Mouse (Mus musculus) heart, embryonic 14.5 days (tissue): ENCODE measurements around the gene Agbl4. TPM values are rescaled to one million over a fixed set of nuclear protein-coding genes. Genes with fewer than 3 reads are reported as not detected.
"Not testable (repeated sequence)": the region's sequence is repeated elsewhere in the genome, so short reads cannot be mapped to it uniquely, and the experiment has no call there.

ENCODE experiments used
- ATAC-seq: fragments of 200-750 bp; cut with Nextera tagmentation; 2 replicates; pipeline ENCODE4 v1.8.0; 2017; ENCODE audit warnings: low read depth, moderate TSS enrichment; ENCODE audit not compliant: insufficient number of reproducible peaks, insufficient read depth, low FRiP score
- H3K27ac ChIP-seq, 2 experiments: fragments of 200-500 bp in 1 of 2; fragments of 300-500 bp in 1 of 2; sonication (generic) in 1 of 2; replicated peaks in 1 of 2; 2 replicates each; pipeline ENCODE4 v1.5.1; 2012 to 2014; ENCODE audit warnings: low read depth in 2 of 2, low read length in 2 of 2, control low read depth in 1 of 2, mild to moderate bottlenecking in 1 of 2, mixed read lengths in 1 of 2; ENCODE audit not compliant: control insufficient read depth in 1 of 2, insufficient read depth in 1 of 2
- H3K27me3 ChIP-seq: fragments of 300-500 bp; sonication (generic); 2 replicates; pipeline ENCODE4 v1.6.1; 2014; ENCODE audit warnings: mild to moderate bottlenecking, low read length, control low read depth; ENCODE audit not compliant: control insufficient read depth, insufficient read depth
- H3K36me3 ChIP-seq: fragments of 300-500 bp; sonication (generic); 2 replicates; pipeline ENCODE4 v1.6.1; 2014; ENCODE audit warnings: mild to moderate bottlenecking, control low read depth, low read length, mixed read lengths; ENCODE audit not compliant: control insufficient read depth, insufficient read depth
- H3K4me1 ChIP-seq, 2 experiments: fragments of 200-500 bp in 1 of 2; fragments of 300-500 bp in 1 of 2; sonication (generic) in 1 of 2; 2 replicates each; pipeline ENCODE4 v1.6.1; 2012 to 2014; ENCODE audit warnings: low read length in 2 of 2, control low read depth in 1 of 2, mixed read lengths in 1 of 2; ENCODE audit not compliant: control insufficient read depth in 2 of 2, insufficient read depth in 2 of 2
- H3K4me2 ChIP-seq: fragments of 300-500 bp; sonication (generic); 2 replicates; pipeline ENCODE4 v1.6.1; 2014; ENCODE audit warnings: mild to moderate bottlenecking, low read length
- H3K4me3 ChIP-seq, 2 experiments: fragments of 200-500 bp in 1 of 2; fragments of 300-500 bp in 1 of 2; sonication (generic) in 1 of 2; 2 replicates each; pipeline ENCODE4 v1.5.1; 2012 to 2014; ENCODE audit warnings: low read length in 2 of 2, mild to moderate bottlenecking in 2 of 2, control low read depth in 1 of 2, low read depth in 1 of 2, moderate library complexity in 1 of 2; ENCODE audit not compliant: control insufficient read depth in 1 of 2, insufficient read depth in 1 of 2
- H3K9ac ChIP-seq: fragments of 300-500 bp; sonication (generic); 2 replicates; pipeline ENCODE4 v1.6.1; 2014; ENCODE audit warnings: mild to moderate bottlenecking, low read length
- H3K9me3 ChIP-seq: fragments of 300-500 bp; sonication (generic); 2 replicates; pipeline ENCODE4 v1.6.1; 2016; ENCODE audit warnings: low read length, control low read depth; ENCODE audit not compliant: control insufficient read depth
- WGBS: fragments of 180-500 bp; shearing (Covaris S2); extraction: QIAGEN DNeasy Blood & Tissue Kit; methylation state at CpG from one replicate; pipeline ENCODE4 v1.1.7; 2014; 5-methylcytosine and 5-hydroxymethylcytosine counted together
- polyA plus RNA-seq: library from polyadenylated mRNA; unstranded; fragments of >200 nt; fragmentation: Nextera tagmentation; extraction: Ambion mirVana; gene quantifications from 2 replicates; pipeline ENCODE4 v1.2.1, GENCODE M21; 2014

Gene Agbl4
- polyA plus RNA-seq, 1 experiment from 2014 or later = 1.1 TPM

GRCm38 (mm10) chr4:111200100-111200499 is 802.6 kb downstream of the Agbl4 start:
- H3K4me2 ChIP-seq = no peak overlapping the region
- H3K4me1 ChIP-seq = no peaks in the 10 kb centered on the region
- no peak for ATAC-seq
- 75% methylated on average over 2 of the region's 2 CpGs for WGBS
- no peaks in the 10 kb centered on the region for H3K9me3 ChIP-seq
- H3K27ac ChIP-seq = no peak overlapping the region
- H3K36me3 ChIP-seq = no peaks in the 10 kb centered on the region
- H3K9ac ChIP-seq = no peak overlapping the region
- no peak overlapping the region for H3K4me3 ChIP-seq
- H3K27me3 ChIP-seq = no peaks in the 10 kb centered on the region

- H3K27ac ChIP-seq = no peak overlapping the region
- no peak for ATAC-seq
- H3K27me3 ChIP-seq = no peaks in the 10 kb centered on the region
- no peak overlapping the region for H3K9ac ChIP-seq
- no peaks in the 10 kb centered on the region for H3K36me3 ChIP-seq
- no peaks in the 10 kb centered on the region for H3K9me3 ChIP-seq
- no peaks in the 10 kb centered on the region for H3K4me1 ChIP-seq
- no peak overlapping the region for H3K4me2 ChIP-seq
- WGBS = 56% methylated on average over 3 of the region's 3 CpGs
- no peak overlapping the region for H3K4me3 ChIP-seq
Measured at GRCm38 (mm10) chr4:111215191-111215762, 817.8 kb downstream of the Agbl4 start.

GRCm38 (mm10) chr4:111219030-111219429 is 821.6 kb downstream of the Agbl4 start:
- WGBS = no CpG with 5 or more reads among the region's 1 CpGs

GRCm38 (mm10) chr4:111219543-111219942 is 822.1 kb downstream of the Agbl4 start:
- H3K4me3 ChIP-seq, H3K4me1 ChIP-seq, H3K9ac ChIP-seq, H3K9me3 ChIP-seq, ATAC-seq, H3K36me3 ChIP-seq, H3K4me2 ChIP-seq, H3K27ac ChIP-seq, H3K27me3 ChIP-seq: not testable (repeated sequence)
- 89% methylated on average over 9 of the region's 9 CpGs for WGBS

More at GRCm38 (mm10) chr4:111219030-111219429, 821.6 kb downstream of the Agbl4 start:
- H3K4me1 ChIP-seq, H3K27me3 ChIP-seq, ATAC-seq, H3K36me3 ChIP-seq, H3K9me3 ChIP-seq, H3K27ac ChIP-seq, H3K4me2 ChIP-seq, H3K9ac ChIP-seq, H3K4me3 ChIP-seq: not testable (repeated sequence)

GRCm38 (mm10) chr4:111233849-111234248 is 836.4 kb downstream of the Agbl4 start:
- H3K27ac ChIP-seq = no peak overlapping the region
- H3K9me3 ChIP-seq = no peaks in the 10 kb centered on the region
- ATAC-seq = no peak
- no peaks in the 10 kb centered on the region for H3K4me1 ChIP-seq
- H3K36me3 ChIP-seq = no peaks in the 10 kb centered on the region
- no peak overlapping the region for H3K4me3 ChIP-seq
- H3K4me2 ChIP-seq = no peak overlapping the region
- H3K27me3 ChIP-seq = no peaks in the 10 kb centered on the region
- 61% methylated on average over 1 of the region's 1 CpGs for WGBS
- no peak overlapping the region for H3K9ac ChIP-seq

- ATAC-seq = no peak
- no peak overlapping the region for H3K9ac ChIP-seq
- peaks cover 0 to 2% of the 10 kb centered on the region in 2 experiments; a peak in 2 of 4 replicates for H3K4me1 ChIP-seq
- no peak overlapping the region for H3K4me2 ChIP-seq
- no peak overlapping the region for H3K4me3 ChIP-seq
- H3K9me3 ChIP-seq = no peaks in the 10 kb centered on the region
- no peaks in the 10 kb centered on the region for H3K36me3 ChIP-seq
- H3K27me3 ChIP-seq = no peaks in the 10 kb centered on the region
- 82% methylated on average over 5 of the region's 5 CpGs for WGBS
- H3K27ac ChIP-seq = no peak overlapping the region
Measured at GRCm38 (mm10) chr4:111251917-111252316, 854.5 kb downstream of the Agbl4 start.

- Histone ChIP-seq H3K27ac (no peak overlapping the region), H3K9ac (no peak overlapping the region), H3K4me3 (no peak overlapping the region), H3K27me3 (no peaks in the 10 kb centered on the region), H3K4me1 (peaks cover 0 to 2% of the 10 kb centered on the region in 2 experiments; a peak in 2 of 4 replicates), H3K9me3 (no peaks in the 10 kb centered on the region), H3K4me2 (no peak overlapping the region), H3K36me3 (no peaks in the 10 kb centered on the region)
- WGBS = 11% methylated on average over 4 of the region's 4 CpGs
- ATAC-seq = no peak
Measured at GRCm38 (mm10) chr4:111255499-111255898, 858.0 kb downstream of the Agbl4 start.

GRCm38 (mm10) chr4:111256931-111257330 is 859.5 kb downstream of the Agbl4 start:
- H3K36me3 ChIP-seq = no peaks in the 10 kb centered on the region
- no peak for ATAC-seq
- H3K27ac ChIP-seq = no peak overlapping the region
- H3K4me1 ChIP-seq = peaks cover 0 to 2% of the 10 kb centered on the region in 2 experiments; a peak in 2 of 4 replicates
- H3K9ac ChIP-seq = no peak overlapping the region
- no peak overlapping the region for H3K4me3 ChIP-seq
- no peaks in the 10 kb centered on the region for H3K27me3 ChIP-seq
- H3K9me3 ChIP-seq = no peaks in the 10 kb centered on the region
- H3K4me2 ChIP-seq = no peak overlapping the region
